Mouse (Mus musculus) ES-E14 (cell line): ENCODE data around the gene Igdcc3. TPM values are rescaled to one million over a fixed set of nuclear protein-coding genes. Genes with fewer than 3 reads are reported as not detected.

ENCODE experiments used
- DNase-seq: peaks from one replicate; pipeline ENCODE4 v3.0.0-alpha.2; 2013; ENCODE audit warnings: low read depth, low spot score
- H3K27ac ChIP-seq: 2 replicates; pipeline ENCODE4 v1.5.1; 2012; ENCODE audit warnings: low read depth, mild to moderate bottlenecking, low read length, moderate library complexity, mixed read lengths; ENCODE audit not compliant: poor library complexity, insufficient read depth, severe bottlenecking
- H3K36me3 ChIP-seq: 2 replicates; pipeline ENCODE4 v1.6.1; 2012; ENCODE audit warnings: mild to moderate bottlenecking, low read length, moderate library complexity, mixed read lengths; ENCODE audit not compliant: control insufficient read depth, poor library complexity, insufficient read depth, severe bottlenecking
- H3K4me1 ChIP-seq, 2 experiments: fragments of 150-350 bp in 1 of 2; sonication (generic) in 1 of 2; 2 replicates each; pipeline ENCODE4 v1.6.1; 2012; ENCODE audit warnings: low read length in 2 of 2, mild to moderate bottlenecking in 1 of 2, mixed read lengths in 1 of 2; ENCODE audit not compliant: control insufficient read depth in 2 of 2, insufficient read depth in 2 of 2, poor library complexity in 1 of 2
- H3K4me3 ChIP-seq, 2 experiments: fragments of 150-350 bp in 1 of 2; sonication (generic) in 1 of 2; 2 replicates each; pipeline ENCODE4 v1.5.1; 2012; ENCODE audit warnings: low read length in 2 of 2, low read depth in 1 of 2, mild to moderate bottlenecking in 1 of 2, mixed read lengths in 1 of 2; ENCODE audit not compliant: insufficient read depth in 1 of 2, poor library complexity in 1 of 2, severe bottlenecking in 1 of 2
- H3K9ac ChIP-seq: 2 replicates; pipeline ENCODE4 v1.6.1; 2012; ENCODE audit warnings: low read depth, mild to moderate bottlenecking, low read length, mixed read lengths; ENCODE audit not compliant: poor library complexity, insufficient read depth, severe bottlenecking
- H3K9me3 ChIP-seq: fragments of 150-350 bp; sonication (generic); 2 replicates; pipeline ENCODE4 v1.6.1; 2012; ENCODE audit warnings: low read depth, mild to moderate bottlenecking, low read length; ENCODE audit not compliant: control insufficient read depth, insufficient read depth
- CHD2 ChIP-seq: IDR thresholded peaks from 2 replicates; pipeline ENCODE4 v1.6.1; 2014; ENCODE audit warnings: mild to moderate bottlenecking, low read depth, low read length, inconsistent platforms
- HCFC1 ChIP-seq: IDR thresholded peaks from 2 replicates; pipeline ENCODE4 v1.6.1; 2012; ENCODE audit warnings: low read length, inconsistent platforms, borderline replicate concordance; ENCODE audit not compliant: insufficient read depth
- MAFK ChIP-seq: IDR thresholded peaks from 2 replicates; pipeline ENCODE4 v1.6.1; 2014; ENCODE audit warnings: mild to moderate bottlenecking, low read depth, low read length, inconsistent platforms; ENCODE audit not compliant: insufficient read depth
- ZC3H11A ChIP-seq: IDR thresholded peaks from 2 replicates; pipeline ENCODE4 v1.6.1; 2012; ENCODE audit warnings: low read depth, mild to moderate bottlenecking, inconsistent platforms, low read length, borderline replicate concordance
- ZNF384 ChIP-seq: IDR thresholded peaks from 2 replicates; pipeline ENCODE4 v1.6.1; 2012; ENCODE audit warnings: low read depth, low read length, inconsistent platforms
- in situ Hi-C, 2 experiments: fragments of 600-800 bp; cut with MboI; formaldehyde crosslinking; loops; one replicate each; pipeline ENCODE4 v1.15.1; 2025; ENCODE audit warnings: low sequenced_read_pairs in 2 of 2, inconsistent platforms in 1 of 2; ENCODE audit not compliant: unreplicated experiment in 2 of 2
- total RNA-seq: library from RNA; depleted of rRNA; stranded (reverse); fragments of 300-350 nt; gene quantifications from 2 replicates; pipeline ENCODE4 v1.2.3, GENCODE M21; 2012

Gene Igdcc3
- total RNA-seq, 1 experiment, result 6.0 TPM

DNA sequence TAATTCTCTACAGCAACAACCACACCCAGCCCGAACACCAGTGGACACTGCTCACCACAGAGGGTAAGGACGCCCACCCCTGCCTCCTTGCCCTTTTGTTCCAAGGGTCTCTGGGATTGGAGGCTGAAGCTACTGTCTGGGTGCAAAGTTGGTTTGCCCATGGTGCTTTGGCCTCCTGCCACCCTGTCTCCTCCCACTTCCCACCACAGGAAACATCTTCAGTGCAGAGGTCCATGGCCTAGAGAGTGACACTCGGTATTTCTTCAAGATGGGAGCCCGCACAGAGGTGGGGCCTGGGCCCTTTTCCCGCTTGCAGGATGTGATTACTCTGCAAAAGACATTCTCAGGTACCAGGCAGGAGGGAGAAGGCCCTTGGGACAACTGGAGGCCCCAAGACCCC is 9.3 kb upstream of the Igdcc3 start:
- Histone ChIP-seq H3K9me3 (no peaks in the 10 kb centered on the region), H3K36me3 (0 out of 2 replicates have a peak, but pooled peaks cover 4% of the 10 kb centered on the region), H3K4me1 (0 out of 4 replicates have a peak, but pooled peaks cover 0 to 4% of the 10 kb centered on the region in 2 experiments), H3K27ac (no peak overlapping the region), H3K4me3 (no peak overlapping the region), H3K9ac (no peak overlapping the region)
- in situ Hi-C loops, result loop anchor here (10.0 kb wide), 1 partner anchor 53 kb away; no protein-coding TSS in a partner anchor
- no peak for DNase-seq
- TF ChIP-seq HCFC1 (no peak), ZNF384 (no peak), MAFK (no peak), CHD2 (no peak), ZC3H11A (no peak)

DNA sequence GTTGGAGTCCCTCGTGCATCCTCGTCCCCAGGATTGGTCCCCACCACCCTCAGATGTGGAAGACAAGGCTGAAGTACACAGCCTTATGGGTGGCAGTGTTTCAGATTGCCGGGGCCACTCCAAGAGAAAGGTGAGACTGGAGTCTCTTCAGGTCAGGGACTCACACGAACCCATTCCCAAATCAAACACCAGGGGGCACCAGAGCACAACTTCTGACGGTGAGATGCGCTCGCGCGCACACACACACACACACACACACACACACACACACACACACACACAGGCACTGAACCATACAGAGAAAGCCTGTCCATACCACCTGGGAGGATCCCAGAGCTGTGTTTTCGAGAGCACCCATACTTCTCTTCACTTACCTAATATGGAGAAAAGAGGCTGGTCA is 7.2 kb upstream of the Igdcc3 start:
- 0 out of 2 replicates have a peak, but pooled peaks cover 4% of the 10 kb centered on the region for H3K36me3 ChIP-seq
- DNase-seq, result no peak
- no peak overlapping the region for H3K4me3 ChIP-seq
- H3K4me1 ChIP-seq, result 0 out of 4 replicates have a peak, but pooled peaks cover 0 to 2% of the 10 kb centered on the region in 2 experiments
- in situ Hi-C loops, result loop anchor here (10.0 kb wide), 1 partner anchor 51 kb away; no protein-coding TSS in a partner anchor
- no peak overlapping the region for H3K27ac ChIP-seq
- H3K9ac ChIP-seq, result no peak overlapping the region
- peak; percentile 82; the same call in 1 of the 2 replicates for TF ChIP-seq ZC3H11A
- no peak for TF ChIP-seq HCFC1
- no peaks in the 10 kb centered on the region for H3K9me3 ChIP-seq

DNA sequence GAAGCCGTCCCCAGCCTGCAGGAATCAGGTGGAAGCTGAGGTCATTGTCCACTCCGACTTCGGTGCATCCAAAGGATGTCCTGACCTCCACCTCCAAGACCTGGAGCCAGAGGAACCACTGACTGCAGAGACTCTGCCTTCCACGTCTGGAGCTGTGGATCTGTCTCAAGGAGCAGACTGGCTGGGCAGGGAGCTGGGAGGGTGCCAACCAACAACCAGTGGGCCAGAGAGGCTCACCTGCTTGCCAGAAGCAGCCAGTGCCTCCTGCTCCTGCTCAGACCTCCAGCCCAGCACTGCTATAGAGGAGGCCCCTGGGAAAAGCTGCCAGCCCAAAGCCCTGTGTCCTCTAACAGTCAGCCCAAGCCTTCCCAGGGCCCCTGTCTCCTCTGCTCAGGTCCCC is 5.9 kb upstream of the Igdcc3 start:
- Histone ChIP-seq H3K9ac (no peak overlapping the region), H3K4me1 (peaks cover 0 to 3% of the 10 kb centered on the region in 2 experiments; a peak in 1 of 4 replicates), H3K4me3 (no peak overlapping the region), H3K27ac (no peak overlapping the region), H3K9me3 (no peaks in the 10 kb centered on the region), H3K36me3 (0 out of 2 replicates have a peak, but pooled peaks cover 4% of the 10 kb centered on the region)
- no peak for TF ChIP-seq ZC3H11A
- no peak for TF ChIP-seq HCFC1
- no peak for TF ChIP-seq CHD2
- no peak for TF ChIP-seq ZNF384
- no peak for TF ChIP-seq MAFK
- in situ Hi-C loops, result loop anchor here (10.0 kb wide), 1 partner anchor 50 kb away; no protein-coding TSS in a partner anchor
- DNase-seq, result no peak

DNA sequence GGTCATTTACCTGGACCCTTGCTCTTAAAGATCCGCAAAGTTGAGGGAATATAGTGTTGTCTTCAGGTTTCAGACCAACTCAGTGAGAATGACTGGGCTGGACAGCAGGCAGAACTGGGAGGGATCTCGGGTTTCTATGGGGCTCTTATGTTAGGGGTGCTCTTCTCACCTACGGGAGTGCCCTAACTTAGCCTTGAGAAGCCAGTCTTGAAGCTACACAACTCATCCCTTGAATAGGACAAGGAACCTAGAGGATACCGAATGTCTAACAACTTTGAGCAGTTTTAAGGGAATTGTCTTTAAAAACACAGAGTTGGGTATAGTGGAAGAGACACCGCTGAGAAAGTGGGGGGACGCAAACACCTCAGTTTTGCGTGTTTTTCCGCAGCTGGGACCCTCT is 498 bp upstream of the Igdcc3 start:
- Histone ChIP-seq H3K9me3 (no peaks in the 10 kb centered on the region), H3K4me3 (peak overlapping the region; percentile 63 to 93), H3K27ac (no peak overlapping the region), H3K9ac (peak overlapping the region; percentile 51; the same call in 1 of the 2 replicates), H3K4me1 (peaks cover 2 to 3% of the 10 kb centered on the region in 2 experiments; a peak in 2 of 4 replicates), H3K36me3 (peaks cover 4% of the 10 kb centered on the region; the same call in 1 of the 2 replicates)
- TF ChIP-seq MAFK, result no peak
- TF ChIP-seq ZNF384, result no peak
- no peak for TF ChIP-seq ZC3H11A
- TF ChIP-seq CHD2, result no peak
- TF ChIP-seq HCFC1, result no peak
- no peak for DNase-seq
- in situ Hi-C loops, result no loop called here
